Mouse (Mus musculus) kidney, adult 2 months (tissue): Measurements from ENCODE around the gene Pde1c. TPM values are rescaled to one million over a fixed set of nuclear protein-coding genes. Genes with fewer than 3 reads are reported as not detected.

Experiments
- DNase-seq: peaks from one replicate; pipeline ENCODE4 v3.0.0; 2021
- H3K27ac ChIP-seq: fragments of 200-500 bp; 2 replicates; pipeline ENCODE4 v1.5.1; 2012; ENCODE audit warnings: low read depth, low read length, control low read depth, inconsistent platforms; ENCODE audit not compliant: insufficient read depth
- H3K27me3 ChIP-seq: fragments of 200-500 bp; replicated peaks from 2 replicates; pipeline ENCODE4 v1.6.1; 2012; ENCODE audit warnings: mild to moderate bottlenecking, moderate library complexity, low read length, inconsistent platforms; ENCODE audit not compliant: control insufficient read depth, insufficient read depth
- H3K36me3 ChIP-seq: fragments of 200-500 bp; 2 replicates; pipeline ENCODE4 v1.6.1; 2012; ENCODE audit warnings: mild to moderate bottlenecking, moderate library complexity, low read length, inconsistent platforms; ENCODE audit not compliant: control insufficient read depth, insufficient read depth
- H3K4me1 ChIP-seq: fragments of 200-500 bp; 2 replicates; pipeline ENCODE4 v1.6.1; 2011; ENCODE audit warnings: low read length; ENCODE audit not compliant: control insufficient read depth, insufficient read depth
- H3K4me3 ChIP-seq: fragments of 200-500 bp; 2 replicates; pipeline ENCODE4 v1.5.1; 2011; ENCODE audit warnings: mild to moderate bottlenecking, low read depth, low read length, control low read depth; ENCODE audit not compliant: insufficient read depth
- CTCF ChIP-seq: fragments of 200-500 bp; conservative IDR thresholded peaks from 2 replicates; pipeline ENCODE4 v1.5.1; 2011; ENCODE audit warnings: low read depth, mild to moderate bottlenecking, control low read depth, low read length, moderate library complexity, mixed read lengths; ENCODE audit not compliant: insufficient read depth, insufficient read length
- POLR2A ChIP-seq: fragments of 200-500 bp; IDR thresholded peaks from one replicate; pipeline ENCODE4 v1.6.1; 2011; ENCODE audit warnings: low read depth, low read length, control low read depth
- WGBS: fragments of 180-500 bp; shearing (Covaris S2); methylation state at CpG from one replicate; pipeline ENCODE4 v1.1.7; 2018; 5-methylcytosine and 5-hydroxymethylcytosine counted together
- polyA plus RNA-seq: library from polyadenylated mRNA; depleted of rRNA; stranded (reverse); fragments of >200 nt; gene quantifications from 2 replicates; pipeline ENCODE4 v1.2.3, GENCODE M21; 2012

The Pde1c gene
- polyA plus RNA-seq, 1 experiment = 0.94 TPM

- no peaks in the 10 kb centered on the region for H3K4me1 ChIP-seq
- H3K36me3 ChIP-seq = no peaks in the 10 kb centered on the region
- no peaks in the 10 kb centered on the region for H3K27me3 ChIP-seq
- WGBS = 69% methylated on average over 2 of the region's 2 CpGs
- no peak overlapping the region for H3K4me3 ChIP-seq
- TF ChIP-seq POLR2A (no peak), CTCF (no peak)
- H3K27ac ChIP-seq = no peak overlapping the region
- DNase-seq = no peak
Observed at GRCm38 (mm10) chr6:56099520-56100101, 469.3 kb downstream of the Pde1c start.

- TF ChIP-seq CTCF = no peak
- TF ChIP-seq POLR2A = no peak
- Histone ChIP-seq H3K4me1 (no peaks in the 10 kb centered on the region), H3K27ac (no peak overlapping the region), H3K27me3 (no peaks in the 10 kb centered on the region), H3K36me3 (no peaks in the 10 kb centered on the region), H3K4me3 (no peak overlapping the region)
- no peak for DNase-seq
- 16% methylated on average over 5 of the region's 5 CpGs for WGBS
Observed at GRCm38 (mm10) chr6:56098427-56098826, 470.5 kb downstream of the Pde1c start.

GRCm38 (mm10) chr6:56076378-56076805 lies 492.5 kb downstream of the Pde1c start:
- no peak for TF ChIP-seq POLR2A
- TF ChIP-seq CTCF = no peak
- no peak overlapping the region for H3K4me3 ChIP-seq

DNA sequence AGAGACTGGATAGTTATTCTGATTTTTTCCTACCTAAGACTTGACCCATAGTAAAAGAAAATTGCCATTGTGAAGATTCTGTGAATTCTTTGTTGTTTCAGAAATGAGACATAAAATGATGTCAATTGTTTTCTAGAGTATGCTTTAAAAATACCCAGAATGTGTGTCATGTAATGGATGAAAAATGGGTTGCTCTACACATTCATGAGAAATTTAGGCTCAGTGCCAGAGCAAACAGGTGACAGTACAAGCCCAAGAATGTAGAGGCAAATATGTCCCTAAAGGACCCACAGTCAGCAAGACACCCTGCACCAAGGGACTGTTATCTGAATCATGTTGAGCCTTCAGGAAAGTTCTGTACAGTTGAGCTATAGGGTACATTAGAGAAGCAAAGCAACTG lies 500.4 kb downstream of the Pde1c start:
- Histone ChIP-seq H3K4me1 (no peaks in the 10 kb centered on the region), H3K36me3 (no peaks in the 10 kb centered on the region), H3K27ac (no peak overlapping the region)

More at GRCm38 (mm10) chr6:56076378-56076805, 492.5 kb downstream of the Pde1c start:
- no peaks in the 10 kb centered on the region for H3K36me3 ChIP-seq
- H3K27me3 ChIP-seq = no peaks in the 10 kb centered on the region
- no peaks in the 10 kb centered on the region for H3K4me1 ChIP-seq
- 16% methylated on average over 4 of the region's 4 CpGs for WGBS
- no peak for DNase-seq
- H3K27ac ChIP-seq = no peak overlapping the region

GRCm38 (mm10) chr6:56066632-56067282 lies 502.1 kb downstream of the Pde1c start:
- Histone ChIP-seq H3K4me1 (no peaks in the 10 kb centered on the region), H3K36me3 (no peaks in the 10 kb centered on the region), H3K4me3 (no peak overlapping the region), H3K27me3 (no peaks in the 10 kb centered on the region), H3K27ac (no peak overlapping the region)
- 34% methylated on average over 5 of the region's 5 CpGs for WGBS
- DNase-seq = peak; percentile 41
- TF ChIP-seq CTCF (peak; percentile 48), POLR2A (no peak)

More for the DNA sequence above, 500.4 kb downstream of the Pde1c start:
- Histone ChIP-seq H3K27me3 (no peaks in the 10 kb centered on the region), H3K4me3 (no peak overlapping the region)
- DNase-seq = no peak
- TF ChIP-seq POLR2A (no peak), CTCF (no peak)

GRCm38 (mm10) chr6:56063736-56064135 lies 505.2 kb downstream of the Pde1c start:
- Histone ChIP-seq H3K27ac (no peak overlapping the region), H3K36me3 (no peaks in the 10 kb centered on the region), H3K4me1 (no peaks in the 10 kb centered on the region), H3K27me3 (no peaks in the 10 kb centered on the region), H3K4me3 (no peak overlapping the region)
- TF ChIP-seq POLR2A (no peak), CTCF (no peak)
- DNase-seq = no peak

DNA sequence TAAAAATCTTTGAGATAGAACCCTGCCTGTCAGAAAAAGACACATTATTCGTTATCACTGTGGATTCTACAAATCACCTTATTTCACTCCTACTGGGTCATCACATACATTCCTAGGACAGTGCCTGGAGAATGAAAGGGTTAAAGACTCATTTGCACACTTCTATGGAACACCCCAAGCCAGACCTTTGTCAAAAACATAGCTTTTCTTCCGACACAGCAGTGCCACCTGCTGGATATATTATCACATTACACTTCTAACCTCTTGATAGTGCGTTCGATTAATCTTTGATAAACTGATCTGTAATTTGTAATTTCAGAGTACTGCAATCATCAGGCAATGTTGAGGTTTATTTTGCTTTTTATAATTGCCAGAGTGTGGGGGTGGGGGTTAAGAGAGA lies 519.8 kb downstream of the Pde1c start:
- Histone ChIP-seq H3K4me3 (no peak overlapping the region), H3K27ac (no peak overlapping the region), H3K36me3 (no peaks in the 10 kb centered on the region), H3K27me3 (no peaks in the 10 kb centered on the region), H3K4me1 (no peaks in the 10 kb centered on the region)
- DNase-seq = peak; percentile 25
- TF ChIP-seq POLR2A (no peak), CTCF (no peak)
- WGBS = 29% methylated on average over 4 of the region's 4 CpGs

DNA sequence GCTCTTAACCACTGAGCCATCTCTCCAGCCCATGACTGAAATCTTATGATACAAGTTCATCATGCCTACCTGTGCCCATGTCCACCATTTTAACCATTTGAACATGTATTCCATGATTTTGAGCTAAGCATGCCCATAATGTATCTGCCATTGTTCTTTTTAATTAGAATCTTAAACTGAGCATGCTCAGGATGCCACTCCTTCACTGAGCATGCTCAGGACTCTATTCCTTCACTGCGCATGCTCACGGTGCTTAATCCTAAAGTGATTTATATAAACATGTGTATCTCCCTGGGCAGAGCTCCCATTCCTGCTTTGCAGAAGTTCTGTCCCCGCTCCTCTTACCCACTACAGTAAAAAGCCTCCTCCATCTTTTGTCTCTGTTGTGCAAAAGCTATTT lies 520.3 kb downstream of the Pde1c start:
- 84% methylated on average over 3 of the region's 3 CpGs for WGBS
- Histone ChIP-seq H3K27me3 (no peaks in the 10 kb centered on the region), H3K36me3 (no peaks in the 10 kb centered on the region), H3K27ac (no peak overlapping the region), H3K4me1 (no peaks in the 10 kb centered on the region), H3K4me3 (no peak overlapping the region)
- TF ChIP-seq POLR2A (no peak), CTCF (no peak)
- DNase-seq = no peak
